Mouse (Mus musculus) MEL (cell line): ENCODE data around the gene Poll. TPM values are rescaled to one million over a fixed set of nuclear protein-coding genes. Genes with fewer than 3 reads are reported as not detected.

ENCODE experiments used
- DNase-seq: peaks from one replicate; pipeline ENCODE4 v3.0.0; 2011; ENCODE audit warnings: low read depth, low spot score
- H3K27ac ChIP-seq: 2 replicates; pipeline ENCODE4 v1.5.1; 2012; ENCODE audit warnings: low read depth, mild to moderate bottlenecking, control low read depth, low read length, moderate library complexity; ENCODE audit not compliant: control insufficient read depth
- H3K27me3 ChIP-seq, 2 experiments: fragments of 150-350 bp in 1 of 2; sonication (generic) in 1 of 2; 2 replicates each; pipeline ENCODE4 v1.6.1; 2012; ENCODE audit warnings: low read length in 2 of 2, mild to moderate bottlenecking in 2 of 2, improper control_type of control experiment in 1 of 2, moderate library complexity in 1 of 2; ENCODE audit not compliant: insufficient read depth in 2 of 2, control insufficient read depth in 1 of 2
- H3K36me3 ChIP-seq, 2 experiments: 2 replicates each; pipeline ENCODE4 v1.6.1; 2012 to 2014; ENCODE audit warnings: low read length in 2 of 2, improper control_type of control experiment in 1 of 2, inconsistent platforms in 1 of 2, mild to moderate bottlenecking in 1 of 2; ENCODE audit not compliant: insufficient read depth in 2 of 2, control insufficient read depth in 1 of 2
- H3K4me1 ChIP-seq, 2 experiments: fragments of 150-350 bp in 1 of 2; sonication (generic) in 1 of 2; 2 replicates each; pipeline ENCODE4 v1.6.1; 2012; ENCODE audit warnings: low read length in 2 of 2, improper control_type of control experiment in 1 of 2, mild to moderate bottlenecking in 1 of 2; ENCODE audit not compliant: insufficient read depth in 2 of 2, control insufficient read depth in 1 of 2
- H3K4me3 ChIP-seq, 2 experiments: fragments of 150-350 bp in 1 of 2; sonication (generic) in 1 of 2; 2 replicates each; pipeline ENCODE4 v1.5.1; 2012; ENCODE audit warnings: low read depth in 2 of 2, low read length in 2 of 2, mild to moderate bottlenecking in 2 of 2, moderate library complexity in 2 of 2, control low read depth in 1 of 2, improper control_type of control experiment in 1 of 2; ENCODE audit not compliant: control insufficient read depth in 1 of 2, insufficient read depth in 1 of 2
- H3K79me2 ChIP-seq: 2 replicates; pipeline ENCODE4 v1.6.1; 2012; ENCODE audit warnings: mild to moderate bottlenecking, low read length, moderate library complexity; ENCODE audit not compliant: control insufficient read depth, poor library complexity, insufficient read depth
- H3K9ac ChIP-seq: 2 replicates; pipeline ENCODE4 v1.6.1; 2012; ENCODE audit warnings: low read depth, mild to moderate bottlenecking, control low read depth, low read length, moderate library complexity; ENCODE audit not compliant: control insufficient read depth, poor library complexity, severe bottlenecking
- H3K9me3 ChIP-seq: fragments of 150-350 bp; sonication (generic); replicated peaks from 2 replicates; pipeline ENCODE4 v1.6.1; 2012; ENCODE audit warnings: mild to moderate bottlenecking, low read length, improper control_type of control experiment, moderate library complexity; ENCODE audit not compliant: insufficient read depth
- BHLHE40 ChIP-seq: IDR thresholded peaks from 2 replicates; pipeline ENCODE4 v1.6.1; 2012; ENCODE audit warnings: low read depth, mild to moderate bottlenecking, inconsistent platforms, low read length, improper control_type of control experiment, borderline replicate concordance
- CHD1 ChIP-seq: IDR thresholded peaks from 2 replicates; pipeline ENCODE4 v1.6.1; 2012; ENCODE audit warnings: low read depth, mild to moderate bottlenecking, inconsistent platforms, low read length, improper control_type of control experiment
- CTCF ChIP-seq, 3 experiments: IDR thresholded peaks in 2 of 3; conservative IDR thresholded peaks in 1 of 3; 2 replicates each; pipeline ENCODE4 v1.5.1; 2011 to 2012; ENCODE audit warnings: low read length in 3 of 3, low read depth in 2 of 3, mild to moderate bottlenecking in 2 of 3, improper control_type of control experiment in 1 of 3, inconsistent platforms in 1 of 3, mixed read lengths in 1 of 3, moderate library complexity in 1 of 3; ENCODE audit not compliant: control insufficient read depth in 1 of 3, insufficient read depth in 1 of 3, poor library complexity in 1 of 3, severe bottlenecking in 1 of 3
- E2F4 ChIP-seq: IDR thresholded peaks from 2 replicates; pipeline ENCODE4 v1.6.1; 2011; ENCODE audit warnings: low read depth, low read length, improper control_type of control experiment, borderline replicate concordance
- ELF1 ChIP-seq: IDR thresholded peaks from 2 replicates; pipeline ENCODE4 v1.6.1; 2014; ENCODE audit warnings: low read depth, mild to moderate bottlenecking, inconsistent platforms, low read length, improper control_type of control experiment, moderate library complexity
- EP300 ChIP-seq, 2 experiments: IDR thresholded peaks; 2 replicates each; pipeline ENCODE4 v1.6.1; 2011; ENCODE audit warnings: improper control_type of control experiment in 2 of 2, low read length in 2 of 2, low read depth in 1 of 2, mild to moderate bottlenecking in 1 of 2
- ETS1 ChIP-seq: IDR thresholded peaks from 2 replicates; pipeline ENCODE4 v1.6.1; 2012; ENCODE audit warnings: low read depth, mild to moderate bottlenecking, inconsistent platforms, low read length, improper control_type of control experiment, moderate library complexity
- GABPA ChIP-seq: IDR thresholded peaks from 2 replicates; pipeline ENCODE4 v1.6.1; 2012; ENCODE audit warnings: low read depth, mild to moderate bottlenecking, inconsistent platforms, low read length, improper control_type of control experiment, moderate library complexity
- GATA1 ChIP-seq: IDR thresholded peaks from 2 replicates; pipeline ENCODE4 v1.6.1; 2011; ENCODE audit warnings: low read depth, low read length, improper control_type of control experiment
- HCFC1 ChIP-seq: IDR thresholded peaks from 2 replicates; pipeline ENCODE4 v1.6.1; 2012; ENCODE audit warnings: low read depth, mild to moderate bottlenecking, inconsistent platforms, low read length, improper control_type of control experiment, moderate library complexity
- JUND ChIP-seq: IDR thresholded peaks from 2 replicates; pipeline ENCODE4 v1.6.1; 2011; ENCODE audit warnings: low read depth, mild to moderate bottlenecking, improper control_type of control experiment, low read length
- KAT2A ChIP-seq: conservative IDR thresholded peaks from 2 replicates; pipeline ENCODE4 v1.6.1; 2012; ENCODE audit warnings: low read depth, low read length, improper control_type of control experiment, inconsistent platforms
- MAFK ChIP-seq: IDR thresholded peaks from 2 replicates; pipeline ENCODE4 v1.6.1; 2011; ENCODE audit warnings: low read depth, mild to moderate bottlenecking, low read length, improper control_type of control experiment, borderline replicate concordance
- MAX ChIP-seq: IDR thresholded peaks from 2 replicates; pipeline ENCODE4 v1.6.1; 2011; ENCODE audit warnings: low read length, improper control_type of control experiment
- MAZ ChIP-seq: IDR thresholded peaks from 2 replicates; pipeline ENCODE4 v1.6.1; 2012; ENCODE audit warnings: low read depth, mild to moderate bottlenecking, inconsistent platforms, low read length, improper control_type of control experiment
- MEF2A ChIP-seq: IDR thresholded peaks from 2 replicates; pipeline ENCODE4 v1.6.1; 2014; ENCODE audit warnings: low read depth, mild to moderate bottlenecking, inconsistent platforms, low read length, improper control_type of control experiment; ENCODE audit not compliant: poor library complexity, insufficient replicate concordance, severe bottlenecking; ENCODE audit errors: extremely low read depth
- MXI1 ChIP-seq: IDR thresholded peaks from 2 replicates; pipeline ENCODE4 v1.6.1; 2011; ENCODE audit warnings: mild to moderate bottlenecking, low read depth, low read length, improper control_type of control experiment
- MYB ChIP-seq: IDR thresholded peaks from 2 replicates; pipeline ENCODE4 v1.6.1; 2011; ENCODE audit warnings: mild to moderate bottlenecking, low read depth, low read length, improper control_type of control experiment
- MYC ChIP-seq: IDR thresholded peaks from 2 replicates; pipeline ENCODE4 v1.6.1; 2011; ENCODE audit warnings: low read depth, mild to moderate bottlenecking, low read length, improper control_type of control experiment, moderate library complexity
- NELFE ChIP-seq: IDR thresholded peaks from 2 replicates; pipeline ENCODE4 v1.6.1; 2011; ENCODE audit warnings: low read depth, low read length, improper control_type of control experiment
- POLR2A ChIP-seq, 2 experiments: IDR thresholded peaks; 2 replicates each; pipeline ENCODE4 v1.6.1; 2011 to 2012; ENCODE audit warnings: low read length in 2 of 2, mild to moderate bottlenecking in 2 of 2, control low read depth in 1 of 2, improper control_type of control experiment in 1 of 2, low read depth in 1 of 2, moderate library complexity in 1 of 2; ENCODE audit not compliant: control insufficient read depth in 1 of 2, insufficient read depth in 1 of 2, poor library complexity in 1 of 2
- POLR2AphosphoS5 ChIP-seq: IDR thresholded peaks from 2 replicates; pipeline ENCODE4 v1.6.1; 2012; ENCODE audit warnings: low read depth, borderline replicate concordance, mild to moderate bottlenecking, inconsistent platforms, low read length, moderate library complexity, mixed read lengths
- RAD21 ChIP-seq: IDR thresholded peaks from 2 replicates; pipeline ENCODE4 v1.6.1; 2011; ENCODE audit warnings: mild to moderate bottlenecking, low read depth, low read length, improper control_type of control experiment
- RCOR1 ChIP-seq: IDR thresholded peaks from 2 replicates; pipeline ENCODE4 v1.6.1; 2012; ENCODE audit warnings: low read depth, mild to moderate bottlenecking, inconsistent platforms, low read length, improper control_type of control experiment
- SIN3A ChIP-seq: IDR thresholded peaks from 2 replicates; pipeline ENCODE4 v1.6.1; 2012; ENCODE audit warnings: low read length, improper control_type of control experiment, inconsistent platforms
- SMC3 ChIP-seq: IDR thresholded peaks from 2 replicates; pipeline ENCODE4 v1.6.1; 2011; ENCODE audit warnings: low read depth, low read length, improper control_type of control experiment
- TBP ChIP-seq: IDR thresholded peaks from 2 replicates; pipeline ENCODE4 v1.8.0; 2011; ENCODE audit warnings: low read depth, low read length, improper control_type of control experiment
- TCF12 ChIP-seq: IDR thresholded peaks from 2 replicates; pipeline ENCODE4 v1.6.1; 2014; ENCODE audit warnings: low read depth, mild to moderate bottlenecking, inconsistent platforms, low read length, improper control_type of control experiment, moderate library complexity
- UBTF ChIP-seq: IDR thresholded peaks from 2 replicates; pipeline ENCODE4 v1.6.1; 2012; ENCODE audit warnings: low read depth, mild to moderate bottlenecking, inconsistent platforms, low read length, improper control_type of control experiment, moderate library complexity, borderline replicate concordance; ENCODE audit not compliant: insufficient read depth
- USF1 ChIP-seq: IDR thresholded peaks from 2 replicates; pipeline ENCODE4 v1.6.1; 2014; ENCODE audit warnings: low read depth, mild to moderate bottlenecking, inconsistent platforms, low read length, improper control_type of control experiment, moderate library complexity
- USF2 ChIP-seq, 2 experiments: IDR thresholded peaks; 2 replicates each; pipeline ENCODE4 v1.6.1; 2011 to 2012; ENCODE audit warnings: improper control_type of control experiment in 2 of 2, low read length in 2 of 2, borderline replicate concordance in 1 of 2, inconsistent platforms in 1 of 2, low read depth in 1 of 2, mild to moderate bottlenecking in 1 of 2; ENCODE audit not compliant: insufficient read depth in 1 of 2
- ZC3H11A ChIP-seq: IDR thresholded peaks from 2 replicates; pipeline ENCODE4 v1.6.1; 2012; ENCODE audit warnings: low read depth, mild to moderate bottlenecking, inconsistent platforms, low read length, improper control_type of control experiment
- ZKSCAN1 ChIP-seq: IDR thresholded peaks from 2 replicates; pipeline ENCODE4 v1.6.1; 2012; ENCODE audit warnings: low read depth, mild to moderate bottlenecking, inconsistent platforms, low read length, improper control_type of control experiment, moderate library complexity
- ZMIZ1 ChIP-seq: IDR thresholded peaks from 2 replicates; pipeline ENCODE4 v1.6.1; 2012; ENCODE audit warnings: low read depth, mild to moderate bottlenecking, inconsistent platforms, low read length, improper control_type of control experiment, moderate library complexity
- ZNF384 ChIP-seq: IDR thresholded peaks from 2 replicates; pipeline ENCODE4 v1.6.1; 2012; ENCODE audit warnings: low read depth, mild to moderate bottlenecking, inconsistent platforms, low read length, improper control_type of control experiment
- polyA plus RNA-seq, 2 experiments: library from polyadenylated mRNA; stranded (reverse) in 1 of 2; unstranded in 1 of 2; fragments of >175 nt in 1 of 2; fragments of >200 nt in 1 of 2; gene quantifications; 2 replicates each; pipeline versions ENCODE4 v1.2.1 to v1.2.4; 2012; ENCODE audit warnings: low replicate concordance in 2 of 2, low read depth in 1 of 2; ENCODE audit not compliant: insufficient read length in 2 of 2, insufficient read depth in 1 of 2, missing spikeins in 1 of 2
- total RNA-seq: library from RNA; depleted of rRNA; stranded (reverse); fragments of 300-350 nt; gene quantifications from 2 replicates; pipeline ENCODE4 v1.2.3, GENCODE M21; 2012; rRNA removed

The Poll gene
- 14.9 and 16.4 TPM in 2 replicates for total RNA-seq
- polyA plus RNA-seq: 10 to 100 TPM in 1 of 2 experiments, not detected in 1; 19.0 TPM

GRCm38 (mm10) chr19:45560153-45560890 lies at the start of gene Poll, which contains the start of gene Gm17018:
Gene Poll, minus strand, starts transcription at chr19:45560531.
Gene Gm17018, plus strand, starts transcription at chr19:45560615.
- H3K9ac ChIP-seq: peak within 1 kb of the TSS; percentile 75
- H3K27me3 ChIP-seq: no peaks in the 10 kb centered on the region
- DNase-seq: peak; percentile 92
- peak within 1 kb of the TSS; percentile 6; the same call in 1 of the 2 replicates for H3K27ac ChIP-seq
- H3K79me2 ChIP-seq: peaks cover 4% of the 10 kb centered on the region; the same call in 1 of the 2 replicates
- peaks cover 0 to 16% of the 10 kb centered on the region in 2 experiments; a peak in 2 of 4 replicates for H3K36me3 ChIP-seq
- H3K4me1 ChIP-seq: peaks cover 1 to 26% of the 10 kb centered on the region in 2 experiments; a peak in 3 of 4 replicates
- H3K9me3 ChIP-seq: no peaks in the 10 kb centered on the region
- H3K4me3 ChIP-seq: peak within 1 kb of the TSS; percentile 82 to 90
- TF ChIP-seq POLR2AphosphoS5: no peak
- 0 out of 2 replicates have a peak, but pooled peaks have one; percentile 56 for TF ChIP-seq MYC
- TF ChIP-seq RCOR1: 0 out of 2 replicates have a peak, but pooled peaks have one; percentile 63
- TF ChIP-seq USF1: no peak
- no peak for TF ChIP-seq ZC3H11A
- peak; percentile 100 for TF ChIP-seq SIN3A
- no peak for TF ChIP-seq USF2 (IDR thresholded peaks at IDR 0.05; ENCODE audit: borderline replicate concordance in 1 of 2, insufficient read depth in 1 of 2, low read depth in 1 of 2, low read length in 2 of 2)
- TF ChIP-seq HCFC1: peak; percentile 96
- no peak for TF ChIP-seq MEF2A
- TF ChIP-seq ETS1: no peak; the same call in 1 of the 2 replicates
- peak; percentile 74 for TF ChIP-seq TBP
- TF ChIP-seq ZMIZ1: no peak
- no peak for TF ChIP-seq RAD21
- peak; percentile 95 for TF ChIP-seq MXI1
- TF ChIP-seq ELF1: peak; percentile 80
- TF ChIP-seq GATA1: no peak
- no peak for TF ChIP-seq MYB
- no peak for TF ChIP-seq JUND
- TF ChIP-seq CHD1: no peak
- TF ChIP-seq MAZ: peak; percentile 73
- peak; percentile 100 for TF ChIP-seq ZNF384
- TF ChIP-seq UBTF: no peak
- TF ChIP-seq CTCF (IDR thresholded peaks at IDR 0.05 in 2 of 3, conservative IDR thresholded peaks at IDR 0.05 in 1 of 3; ENCODE audit: control insufficient read depth in 1 of 3, insufficient read depth in 1 of 3, low read depth in 2 of 3, low read length in 3 of 3, poor library complexity in 1 of 3, severe bottlenecking in 1 of 3): no peak
- TF ChIP-seq EP300 (IDR thresholded peaks at IDR 0.05; ENCODE audit: low read depth in 1 of 2, low read length in 2 of 2): no peak; a peak in 2 of 4 replicates
- no peak for TF ChIP-seq MAFK
- TF ChIP-seq E2F4: no peak; the same call in 1 of the 2 replicates
- no peak for TF ChIP-seq BHLHE40
- TF ChIP-seq NELFE: peak; percentile 71
- no peak; the same call in 1 of the 2 replicates for TF ChIP-seq TCF12
- peak; percentile 69; the same call in 1 of the 2 replicates for TF ChIP-seq ZKSCAN1
- no peak for TF ChIP-seq GABPA
- peak; percentile 11; the same call in 1 of the 2 replicates for TF ChIP-seq MAX
- TF ChIP-seq POLR2A (IDR thresholded peaks at IDR 0.05; ENCODE audit: control insufficient read depth in 1 of 2, insufficient read depth in 1 of 2, low read depth in 1 of 2, low read length in 2 of 2, poor library complexity in 1 of 2): peak; percentile 51 to 72; a peak in 3 of 4 replicates
- TF ChIP-seq KAT2A: peak; percentile 81
- TF ChIP-seq SMC3: no peak
